Mouse (Mus musculus) gastrocnemius, adult 2 months (tissue): Measurements from ENCODE around the gene Gp1ba. TPM values are rescaled to one million over a fixed set of nuclear protein-coding genes. Genes with fewer than 3 reads are reported as not detected.

Experiments
- DNase-seq: peaks from one replicate; pipeline ENCODE4 v3.0.0; 2022
- H3K27ac ChIP-seq: fragments of 200-600 bp; 2 replicates; pipeline ENCODE4 v1.8.1; 2022; ENCODE audit warnings: mild to moderate bottlenecking
- H3K4me3 ChIP-seq: fragments of 200-600 bp; 2 replicates; pipeline ENCODE4 v1.8.1; 2022; ENCODE audit warnings: mild to moderate bottlenecking, moderate library complexity
- CTCF ChIP-seq: fragments of 200-600 bp; IDR thresholded peaks from 2 replicates; pipeline ENCODE4 v1.8.1; 2022; ENCODE audit warnings: antibody characterized with exemption, mild to moderate bottlenecking, moderate library complexity
- intact Hi-C: fragments of 180-260 bp; cut with DNase I; formaldehyde crosslinking; loops from one replicate; pipeline ENCODE4 v1.15.1; 2025
- total RNA-seq, 2 experiments: library from RNA; stranded (reverse); gene quantifications; 2 replicates each; pipeline ENCODE4 v1.2.3; 2021

The Gp1ba gene
- total RNA-seq, 2 experiments from 2014 or later, result not detected

- TF ChIP-seq CTCF, result no peak
- Histone ChIP-seq H3K27ac (peak overlapping the region; percentile 92; the same call in 1 of the 2 replicates), H3K4me3 (peak overlapping the region; percentile 91)
- no peak for DNase-seq
- intact Hi-C loops, result loop anchor here (2.0 to 10.0 kb wide), 2 partner anchors 50 to 654 kb away; partner anchors contain the start of genes Gabarap and Phf23
These were observed 10.3 kb downstream of the Gp1ba start for GRCm38 (mm10) chr11:70649185-70649734.

GRCm38 (mm10) chr11:70650322-70651175 is 11.6 kb downstream of the Gp1ba start:
- DNase-seq, result no peak
- TF ChIP-seq CTCF, result no peak
- peak overlapping the region; percentile 38 for H3K4me3 ChIP-seq
- H3K27ac ChIP-seq, result peak overlapping the region; percentile 92
- intact Hi-C loops, result no loop called here

- intact Hi-C loops, result no loop called here
- Histone ChIP-seq H3K4me3 (peak overlapping the region; percentile 94), H3K27ac (peak overlapping the region; percentile 92)
- no peak for TF ChIP-seq CTCF
- no peak for DNase-seq
These were observed 12.5 kb downstream of the Gp1ba start for GRCm38 (mm10) chr11:70651391-70651790.

- intact Hi-C loops, result no loop called here
- Histone ChIP-seq H3K4me3 (peak overlapping the region; percentile 94), H3K27ac (peak overlapping the region; percentile 92)
- no peak for DNase-seq
- TF ChIP-seq CTCF, result no peak
These were observed 13.3 kb downstream of the Gp1ba start for GRCm38 (mm10) chr11:70652029-70652883.

GRCm38 (mm10) chr11:70652884-70653344 is 14.0 kb downstream of the Gp1ba start:
- no peak for TF ChIP-seq CTCF
- H3K4me3 ChIP-seq, result peak overlapping the region; percentile 94
- peak overlapping the region; percentile 92 for H3K27ac ChIP-seq
- no peak for DNase-seq
- intact Hi-C loops, result no loop called here

GRCm38 (mm10) chr11:70653345-70654197 is 14.6 kb downstream of the Gp1ba start:
- H3K4me3 ChIP-seq, result peak overlapping the region; percentile 94
- intact Hi-C loops, result loop anchor here (1.0 to 2.0 kb wide), 3 partner anchors 15 to 47 kb away; partner anchors contain the start of genes Camta2, Inca1, Kif1c and Spag7
- no peak for TF ChIP-seq CTCF
- H3K27ac ChIP-seq, result peak overlapping the region; percentile 92
- DNase-seq, result peak; percentile 80

GRCm38 (mm10) chr11:70654198-70654922 is 15.4 kb downstream of the Gp1ba start, which contains the start of gene Pfn1:
TSS of gene Pfn1 (minus strand) at chr11:70654644.
- peak; percentile 88 for DNase-seq
- no peak for TF ChIP-seq CTCF
- peak within 1 kb of the TSS; percentile 92 for H3K27ac ChIP-seq
- peak within 1 kb of the TSS; percentile 94 for H3K4me3 ChIP-seq
- intact Hi-C loops, result loop anchor here (1.0 to 2.0 kb wide), 3 partner anchors 14 to 46 kb away; partner anchors contain the start of genes Camta2, Inca1, Kif1c and Spag7

- peak; percentile 93 for DNase-seq
- no peak for TF ChIP-seq CTCF
- Histone ChIP-seq H3K27ac (peak overlapping the region; percentile 92), H3K4me3 (peak overlapping the region; percentile 94)
- intact Hi-C loops, result loop anchor here (1.0 to 2.0 kb wide), 3 partner anchors 14 to 46 kb away; partner anchors contain the start of genes Camta2, Inca1, Kif1c and Spag7
These were observed 16.1 kb downstream of the Gp1ba start for GRCm38 (mm10) chr11:70654923-70655570.

GRCm38 (mm10) chr11:70655571-70656455 is 16.9 kb downstream of the Gp1ba start:
- intact Hi-C loops, result loop anchor here (2.0 kb wide), 2 partner anchors 13 to 45 kb away; partner anchors contain the start of genes Inca1, Kif1c and Spag7
- no peak for TF ChIP-seq CTCF
- H3K4me3 ChIP-seq, result peak overlapping the region; percentile 94
- peak overlapping the region; percentile 92 for H3K27ac ChIP-seq
- peak; percentile 85 for DNase-seq
